Mouse (Mus musculus): ENCODE data around the gene Coro2a. TPM values are rescaled to one million over a fixed set of nuclear protein-coding genes. Genes with fewer than 3 reads are reported as not detected.

Gene Coro2a
- polyA plus RNA-seq, 1 experiment from 2014 or later, result 2.7 TPM

GRCm38 (mm10) chr4:46546709-46547108 is 55.3 kb downstream of the Coro2a start:
- 42% methylated on average over 6 of the region's 6 CpGs for WGBS
- ATAC-seq (ENCODE audit: low FRiP score, low read depth), result peak; percentile 37; the same call in 1 of the 2 replicates

GRCm38 (mm10) chr4:46545498-46545897 is 56.5 kb downstream of the Coro2a start:
- no peak for ATAC-seq (ENCODE audit: low FRiP score, low read depth)
- no peaks in the 10 kb centered on the region for H3K36me3 ChIP-seq
- WGBS, result 13% methylated on average over 9 of the region's 9 CpGs
- H3K4me3 ChIP-seq, result no peak overlapping the region
- H3K4me2 ChIP-seq (replicated peaks), result no peak overlapping the region
- H3K4me1 ChIP-seq, result 0 out of 2 replicates have a peak, but pooled peaks cover 4% of the 10 kb centered on the region
- H3K27me3 ChIP-seq, result no peaks in the 10 kb centered on the region
- H3K9me3 ChIP-seq, result no peaks in the 10 kb centered on the region
- H3K9ac ChIP-seq, result no peak overlapping the region
- H3K27ac ChIP-seq, result no peak overlapping the region

More at GRCm38 (mm10) chr4:46546709-46547108, 55.3 kb downstream of the Coro2a start:
- Histone ChIP-seq H3K4me2 (replicated peaks) (no peak overlapping the region), H3K4me3 (no peak overlapping the region), H3K4me1 (0 out of 2 replicates have a peak, but pooled peaks cover 4% of the 10 kb centered on the region), H3K27me3 (no peaks in the 10 kb centered on the region), H3K27ac (no peak overlapping the region), H3K36me3 (no peaks in the 10 kb centered on the region), H3K9ac (no peak overlapping the region), H3K9me3 (no peaks in the 10 kb centered on the region)

- Histone ChIP-seq H3K9me3 (no peaks in the 10 kb centered on the region), H3K4me3 (no peak overlapping the region), H3K27me3 (no peaks in the 10 kb centered on the region), H3K27ac (no peak overlapping the region), H3K36me3 (no peaks in the 10 kb centered on the region), H3K9ac (no peak overlapping the region), H3K4me2 (replicated peaks) (no peak overlapping the region), H3K4me1 (0 out of 2 replicates have a peak, but pooled peaks cover 4% of the 10 kb centered on the region)
- WGBS, result 32% methylated on average over 1 of the region's 1 CpGs
- no peak for ATAC-seq (ENCODE audit: low FRiP score, low read depth)
Measured at GRCm38 (mm10) chr4:46544313-46544712, 57.7 kb downstream of the Coro2a start.

GRCm38 (mm10) chr4:46543366-46544050 is 58.5 kb downstream of the Coro2a start:
- no peaks in the 10 kb centered on the region for H3K36me3 ChIP-seq
- H3K27me3 ChIP-seq, result peaks cover 4% of the 10 kb centered on the region
- 90% methylated on average over 13 of the region's 13 CpGs for WGBS

GRCm38 (mm10) chr4:46541707-46542106 is 60.3 kb downstream of the Coro2a start:
- Histone ChIP-seq H3K4me3 (no peak overlapping the region), H3K4me1 (0 out of 2 replicates have a peak, but pooled peaks cover 4% of the 10 kb centered on the region), H3K27me3 (peaks cover 22% of the 10 kb centered on the region), H3K9ac (no peak overlapping the region), H3K27ac (no peak overlapping the region), H3K9me3 (no peaks in the 10 kb centered on the region), H3K4me2 (replicated peaks) (no peak overlapping the region), H3K36me3 (no peaks in the 10 kb centered on the region)
- 44% methylated on average over 9 of the region's 9 CpGs for WGBS
- no peak for ATAC-seq (ENCODE audit: low FRiP score, low read depth)

More at GRCm38 (mm10) chr4:46543366-46544050, 58.5 kb downstream of the Coro2a start:
- Histone ChIP-seq H3K27ac (no peak overlapping the region), H3K4me3 (no peak overlapping the region), H3K4me1 (0 out of 2 replicates have a peak, but pooled peaks cover 4% of the 10 kb centered on the region), H3K9me3 (no peaks in the 10 kb centered on the region), H3K4me2 (replicated peaks) (no peak overlapping the region), H3K9ac (no peak overlapping the region)
- ATAC-seq (ENCODE audit: low FRiP score, low read depth), result no peak

- Histone ChIP-seq H3K27ac (no peak overlapping the region), H3K4me1 (peaks cover 14% of the 10 kb centered on the region), H3K9ac (no peak overlapping the region), H3K36me3 (no peaks in the 10 kb centered on the region), H3K9me3 (no peaks in the 10 kb centered on the region), H3K4me2 (replicated peaks) (no peak overlapping the region), H3K27me3 (peaks cover 47% of the 10 kb centered on the region), H3K4me3 (no peak overlapping the region)
- WGBS, result 52% methylated on average over 9 of the region's 9 CpGs
- no peak for ATAC-seq (ENCODE audit: low FRiP score, low read depth)
Measured at GRCm38 (mm10) chr4:46539167-46539566, 62.8 kb downstream of the Coro2a start.

GRCm38 (mm10) chr4:46535840-46536361 is 66.1 kb downstream of the Coro2a start, which contains the start of gene Trim14:
Gene Trim14 (minus strand): TSS chr4:46536141.
- ATAC-seq (ENCODE audit: low FRiP score, low read depth), result peak; percentile 74
- H3K9ac ChIP-seq, result peak within 1 kb of the TSS; percentile 65
- no peak within 1 kb of the TSS for H3K27ac ChIP-seq
- H3K9me3 ChIP-seq, result no peaks in the 10 kb centered on the region
- 2% methylated on average over 45 of the region's 46 CpGs for WGBS
- H3K4me1 ChIP-seq, result peaks cover 17% of the 10 kb centered on the region
- H3K27me3 ChIP-seq, result peaks cover 72% of the 10 kb centered on the region
- no peaks in the 10 kb centered on the region for H3K36me3 ChIP-seq
- H3K4me2 ChIP-seq (replicated peaks), result peak within 1 kb of the TSS; percentile 83
- H3K4me3 ChIP-seq, result peak within 1 kb of the TSS; percentile 58

GRCm38 (mm10) chr4:46535094-46535830 is 66.7 kb downstream of the Coro2a start:
- Histone ChIP-seq H3K4me3 (peak overlapping the region; percentile 58), H3K27ac (no peak overlapping the region), H3K4me2 (replicated peaks) (peak overlapping the region; percentile 83), H3K9ac (peak overlapping the region; percentile 65), H3K9me3 (no peaks in the 10 kb centered on the region), H3K4me1 (peaks cover 17% of the 10 kb centered on the region), H3K27me3 (peaks cover 72% of the 10 kb centered on the region), H3K36me3 (no peaks in the 10 kb centered on the region)
- 8% methylated on average over 16 of the region's 16 CpGs for WGBS
- ATAC-seq (ENCODE audit: low FRiP score, low read depth), result no peak

- H3K4me1 ChIP-seq, result peaks cover 17% of the 10 kb centered on the region
- WGBS, result 9% methylated on average over 29 of the region's 29 CpGs
- ATAC-seq (ENCODE audit: low FRiP score, low read depth), result no peak
- H3K4me3 ChIP-seq, result peak overlapping the region; percentile 33
- no peaks in the 10 kb centered on the region for H3K36me3 ChIP-seq
- H3K9ac ChIP-seq, result no peak overlapping the region
- H3K4me2 ChIP-seq (replicated peaks), result peak overlapping the region; percentile 59
- no peak overlapping the region for H3K27ac ChIP-seq
- H3K27me3 ChIP-seq, result peaks cover 71% of the 10 kb centered on the region
- no peaks in the 10 kb centered on the region for H3K9me3 ChIP-seq
Measured at GRCm38 (mm10) chr4:46533934-46534720, 67.9 kb downstream of the Coro2a start.

- peaks cover 62% of the 10 kb centered on the region for H3K27me3 ChIP-seq
Measured at GRCm38 (mm10) chr4:46532926-46533325, 69.1 kb downstream of the Coro2a start.

GRCm38 (mm10) chr4:46532511-46532910 is 69.5 kb downstream of the Coro2a start:
- Histone ChIP-seq H3K9ac (no peak overlapping the region), H3K36me3 (no peaks in the 10 kb centered on the region), H3K4me1 (peaks cover 18% of the 10 kb centered on the region), H3K9me3 (no peaks in the 10 kb centered on the region), H3K27ac (no peak overlapping the region), H3K4me3 (no peak overlapping the region), H3K27me3 (peaks cover 58% of the 10 kb centered on the region), H3K4me2 (replicated peaks) (no peak overlapping the region)
- ATAC-seq (ENCODE audit: low FRiP score, low read depth), result no peak
- WGBS, result 78% methylated on average over 2 of the region's 2 CpGs

More at GRCm38 (mm10) chr4:46532926-46533325, 69.1 kb downstream of the Coro2a start:
- Histone ChIP-seq H3K4me2 (replicated peaks) (no peak overlapping the region), H3K9ac (no peak overlapping the region), H3K9me3 (no peaks in the 10 kb centered on the region), H3K4me1 (peaks cover 17% of the 10 kb centered on the region), H3K27ac (no peak overlapping the region), H3K36me3 (no peaks in the 10 kb centered on the region), H3K4me3 (no peak overlapping the region)
- no peak for ATAC-seq (ENCODE audit: low FRiP score, low read depth)
- WGBS, result 69% methylated on average over 7 of the region's 7 CpGs
